Mouse (Mus musculus): ENCODE data around the gene Akip1. TPM values are rescaled to one million over a fixed set of nuclear protein-coding genes. Genes with fewer than 3 reads are reported as not detected.

The Akip1 gene
- total RNA-seq (2021): 10 to 100 TPM; 11.4 to 16.0 TPM

GRCm38 (mm10) chr7:109703190-109704015 is at the start of gene Akip1, which contains the start of gene St5:
Gene Akip1 (plus strand): TSS chr7:109703690.
Gene St5 (minus strand): TSS chr7:109703605.
- intact Hi-C loops (cut with DNase I): loop anchor here (2.0 to 10.0 kb wide), 4 partner anchors 31 to 351 kb away; partner anchors contain the start of gene Rpl27a

GRCm38 (mm10) chr7:109654871-109655270 is 48.6 kb upstream of the Akip1 start:
- intact Hi-C loops (cut with DNase I): no loop called here
- DNase-seq: no peak

More at GRCm38 (mm10) chr7:109703190-109704015, at the start of gene Akip1, which contains the start of gene St5:
- peak; percentile 96 to 97 for DNase-seq

GRCm38 (mm10) chr7:109657884-109658283 is 45.6 kb upstream of the Akip1 start:
- intact Hi-C loops (cut with DNase I): no loop called here
- DNase-seq: no peak

GRCm38 (mm10) chr7:109659278-109659677 is 44.2 kb upstream of the Akip1 start:
- intact Hi-C loops (cut with DNase I): no loop called here
- no peak for DNase-seq

DNA sequence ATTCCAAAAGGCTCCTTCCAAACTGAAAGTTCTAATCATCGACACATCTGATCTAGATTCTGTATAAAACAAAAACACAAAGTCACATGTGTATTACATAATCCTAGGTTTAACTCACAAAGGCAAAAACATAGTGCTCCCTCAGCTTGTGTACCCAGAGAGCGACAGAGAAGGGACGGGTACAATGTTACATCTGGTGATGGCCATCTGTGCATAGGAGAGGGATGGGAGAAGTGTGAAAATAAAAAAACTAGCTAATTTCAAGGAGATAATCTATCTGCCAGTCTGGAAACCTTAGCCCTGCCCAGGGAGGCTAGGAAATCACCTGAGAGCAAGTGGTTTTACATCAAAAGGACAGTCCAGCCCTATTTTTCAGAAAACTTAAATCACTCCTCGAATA is 40.9 kb upstream of the Akip1 start:
- intact Hi-C loops (cut with DNase I): no loop called here
- DNase-seq: no peak

GRCm38 (mm10) chr7:109666664-109667063 is 36.8 kb upstream of the Akip1 start:
- no peak for DNase-seq
- intact Hi-C loops (cut with DNase I): no loop called here

- no peak for DNase-seq
- intact Hi-C loops (cut with DNase I): loop anchor here (10.0 kb wide), 1 partner anchor 145 kb away; no protein-coding TSS in a partner anchor
Observed at GRCm38 (mm10) chr7:109669426-109670170, 33.9 kb upstream of the Akip1 start.

DNA sequence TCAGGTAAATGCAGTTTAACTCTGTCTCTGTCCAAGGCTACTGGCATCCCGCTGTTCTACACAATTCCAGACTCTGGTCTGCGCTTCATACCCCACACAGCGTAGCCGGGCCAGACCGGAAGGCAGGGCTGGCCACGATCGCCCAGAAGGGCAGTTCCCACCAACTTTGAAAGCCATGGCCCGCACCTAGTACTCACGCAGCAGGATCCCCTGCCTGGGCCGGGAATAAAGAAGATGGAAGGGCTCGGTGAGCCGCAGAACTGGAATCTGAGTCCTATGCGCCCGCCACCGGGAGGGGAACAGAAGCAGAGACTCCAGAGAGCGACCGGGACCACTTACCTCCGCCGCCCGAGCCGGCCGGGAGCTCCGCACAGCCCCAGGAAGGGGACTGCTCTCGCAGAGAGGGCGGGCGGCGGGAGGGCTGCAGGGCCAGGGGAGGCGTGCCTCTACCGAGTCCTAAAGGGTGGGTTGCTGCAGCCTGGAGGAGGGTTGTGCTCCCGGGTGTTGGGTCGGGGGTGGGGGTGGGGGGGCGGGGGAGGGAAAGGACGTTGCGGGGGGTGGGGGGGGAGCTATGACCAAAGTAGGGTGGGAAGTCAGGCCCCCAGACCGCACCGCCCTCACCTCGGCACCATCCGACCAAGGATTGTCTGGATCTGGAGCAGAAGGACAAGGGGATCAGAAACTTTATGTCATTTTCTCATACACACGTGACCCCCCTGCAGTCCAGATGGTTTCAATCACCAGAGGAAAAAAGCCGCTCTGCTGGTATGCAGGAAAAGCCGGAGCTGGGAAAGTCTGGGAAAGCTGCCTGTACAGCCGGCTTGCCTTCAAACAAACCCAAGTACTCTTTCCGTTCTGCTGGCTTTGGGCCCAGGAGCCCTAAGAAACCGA is 31.7 kb upstream of the Akip1 start:
- intact Hi-C loops (cut with DNase I): loop anchor here (2.0 to 10.0 kb wide), 2 partner anchors 31 to 147 kb away; partner anchors contain the start of genes Akip1 and St5

GRCm38 (mm10) chr7:109674944-109675628 is 28.4 kb upstream of the Akip1 start:
- DNase-seq: no peak
- intact Hi-C loops (cut with DNase I): loop anchor here (10.0 kb wide), 1 partner anchor 150 kb away; no protein-coding TSS in a partner anchor

More for the DNA sequence above, 31.7 kb upstream of the Akip1 start:
- DNase-seq: peak; percentile 70 to 72

- no peak for DNase-seq
- intact Hi-C loops (cut with DNase I): no loop called here
Observed at GRCm38 (mm10) chr7:109680284-109680683, 23.2 kb upstream of the Akip1 start.

DNA sequence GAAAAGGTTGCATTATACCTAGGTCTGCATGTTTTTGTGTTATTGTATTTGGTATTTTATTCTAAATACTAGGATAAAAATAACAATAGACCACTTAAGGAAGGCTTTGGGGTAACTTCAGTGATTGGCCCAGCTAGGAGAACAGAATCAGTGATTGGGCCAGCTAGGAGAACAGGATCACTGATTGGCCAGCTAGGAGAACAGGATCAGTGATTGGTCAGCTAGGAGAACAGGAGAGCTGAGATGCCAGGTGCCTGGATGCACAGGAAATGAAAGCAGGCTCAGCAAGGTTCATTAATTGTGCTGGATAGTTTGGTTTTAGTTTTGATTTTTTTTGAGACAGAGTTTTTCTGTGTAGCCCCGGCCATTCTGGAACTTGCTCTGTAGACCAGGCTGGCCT is 22.6 kb upstream of the Akip1 start:
- intact Hi-C loops (cut with DNase I): no loop called here

GRCm38 (mm10) chr7:109686585-109687128 is 16.8 kb upstream of the Akip1 start:
- intact Hi-C loops (cut with DNase I): no loop called here
- DNase-seq: no peak

More for the DNA sequence above, 22.6 kb upstream of the Akip1 start:
- no peak for DNase-seq

DNA sequence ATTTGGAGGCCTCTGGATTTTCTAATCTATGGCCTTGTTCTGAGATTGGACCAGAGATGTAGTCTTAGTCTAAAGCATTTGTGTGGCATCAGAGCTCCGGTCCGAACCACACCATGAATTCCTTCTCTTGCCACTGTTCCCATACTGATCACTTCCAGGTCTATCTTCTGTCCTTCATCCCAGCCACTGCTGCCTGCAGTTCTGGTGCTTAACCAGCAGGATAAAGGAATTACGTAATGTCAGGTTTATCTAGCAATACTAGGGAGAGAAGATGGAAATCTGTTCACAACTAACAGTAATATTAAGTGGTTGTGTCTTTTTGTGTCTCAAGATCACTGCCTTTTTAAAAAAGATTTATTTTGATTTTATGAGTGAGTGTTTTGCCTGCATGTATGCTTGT is 13.4 kb upstream of the Akip1 start:
- DNase-seq: no peak
- intact Hi-C loops (cut with DNase I): no loop called here

DNA sequence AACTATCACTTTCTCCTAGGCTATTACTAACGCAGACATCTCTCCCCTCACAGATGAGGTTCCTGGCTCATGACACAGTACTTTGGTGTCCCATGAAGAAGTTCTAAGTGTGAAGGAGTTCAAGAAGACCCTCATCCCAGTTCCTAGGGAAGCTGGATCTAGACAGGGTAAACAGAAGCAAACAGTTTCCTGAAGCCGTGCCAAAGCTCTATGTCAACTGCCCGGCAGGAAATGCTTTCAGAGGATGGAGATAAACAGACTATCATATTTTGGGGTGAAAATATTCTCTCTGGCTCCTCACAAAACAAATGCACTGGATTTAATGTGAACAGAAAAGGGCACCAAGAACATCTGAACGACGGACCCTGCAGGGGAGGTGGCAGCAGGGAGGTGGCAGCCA is 12.5 kb upstream of the Akip1 start:
- no peak for DNase-seq
- intact Hi-C loops (cut with DNase I): no loop called here

DNA sequence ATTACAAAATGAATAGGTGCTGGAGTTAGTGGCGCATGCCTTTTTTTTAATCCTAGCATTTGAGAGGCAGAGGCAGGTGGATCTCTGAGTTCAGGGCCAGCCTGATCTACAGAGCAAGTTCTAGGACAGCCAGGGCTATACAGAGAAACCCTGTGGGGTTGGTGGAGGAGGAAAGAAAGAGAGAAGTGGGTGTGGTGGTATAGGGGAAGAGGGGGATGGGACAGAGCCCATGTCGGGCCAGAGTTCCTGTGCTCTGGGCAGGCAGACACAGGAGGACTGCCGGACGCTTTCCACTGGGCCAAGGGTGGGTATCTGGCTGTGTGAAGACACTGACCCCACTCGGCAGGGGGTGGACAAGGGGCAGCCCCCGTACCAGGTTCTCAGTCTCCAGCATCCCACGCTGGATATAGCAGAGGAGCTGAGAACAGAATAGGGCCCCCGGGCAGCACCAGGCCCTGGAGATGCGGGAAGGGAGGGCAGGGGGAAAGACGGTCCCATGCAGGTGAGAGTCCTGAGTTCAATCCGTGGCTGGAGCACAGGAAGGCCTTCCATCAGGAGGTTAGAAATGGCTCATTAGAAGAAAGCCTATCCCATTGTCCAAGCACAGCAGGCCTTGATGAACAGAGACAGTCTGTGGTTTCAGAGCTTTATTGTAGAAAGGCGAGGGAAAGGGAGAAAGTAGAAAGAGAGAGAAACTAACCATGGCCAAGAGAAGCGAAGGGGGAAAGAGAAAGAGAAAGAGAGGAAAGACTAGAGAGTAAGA is 8.7 kb upstream of the Akip1 start:
- intact Hi-C loops (cut with DNase I): no loop called here
- DNase-seq: no peak

GRCm38 (mm10) chr7:109695339-109695726 is 8.2 kb upstream of the Akip1 start:
- intact Hi-C loops (cut with DNase I): no loop called here
- no peak for DNase-seq

GRCm38 (mm10) chr7:109700213-109700612 is 3.3 kb upstream of the Akip1 start:
- DNase-seq: no peak

GRCm38 (mm10) chr7:109702721-109703120 is 769 bp upstream of the Akip1 start:
- no peak for DNase-seq
- intact Hi-C loops (cut with DNase I): loop anchor here (2.0 to 10.0 kb wide), 4 partner anchors 30 to 352 kb away; partner anchors contain the start of gene Rpl27a

More at GRCm38 (mm10) chr7:109700213-109700612, 3.3 kb upstream of the Akip1 start:
- intact Hi-C loops (cut with DNase I): loop anchor here (5.0 to 10.0 kb wide), 2 partner anchors 58 to 355 kb away; no protein-coding TSS in a partner anchor
